Mouse (Mus musculus): Measurements from ENCODE around the gene Tcf3.

The Tcf3 gene

DNA sequence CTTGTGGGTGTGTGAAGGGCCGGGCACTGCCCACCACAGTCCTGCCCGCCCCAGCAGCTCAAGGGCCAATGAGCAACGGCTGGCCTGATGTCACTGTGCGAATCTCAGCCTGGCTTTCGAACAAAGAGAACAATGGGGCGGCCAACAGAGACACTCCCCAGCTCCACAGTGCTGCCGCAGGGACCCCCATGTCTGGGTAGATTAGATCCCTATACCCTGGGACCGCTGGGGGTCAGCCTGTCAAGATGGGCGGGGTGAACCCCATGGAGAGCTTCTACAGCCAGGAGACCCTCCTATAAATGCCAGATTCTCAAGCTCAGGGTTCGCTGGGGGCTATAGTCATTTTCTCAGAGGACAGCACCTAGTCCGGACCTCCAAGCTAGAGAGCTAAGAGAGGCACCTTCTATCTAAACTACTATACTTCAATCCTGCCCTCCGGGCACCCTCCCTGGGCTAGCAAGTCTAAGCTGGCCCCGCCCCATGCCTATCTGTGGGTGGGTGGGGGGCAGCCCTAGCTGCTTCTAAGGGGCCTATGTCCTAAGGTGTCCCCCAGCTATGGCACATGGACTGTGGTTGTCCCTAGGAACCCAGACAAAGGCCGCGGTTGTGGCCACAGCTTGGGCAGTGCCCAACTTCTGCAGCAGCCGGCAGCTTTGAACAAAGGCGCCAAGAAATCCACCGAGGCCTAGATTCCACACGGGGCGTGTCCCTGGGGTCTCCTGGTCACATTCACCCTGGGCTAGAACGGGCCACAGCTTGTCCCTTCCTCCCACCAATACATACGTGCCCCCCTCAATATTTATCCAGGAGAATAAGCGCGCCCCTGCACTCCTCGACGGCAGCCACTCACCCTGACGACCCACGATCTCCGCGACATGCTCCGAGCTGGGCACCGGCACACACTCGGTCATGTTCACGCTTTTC lies 47.4 kb downstream of the Tcf3 start:
- CTCF ChIA-PET = interaction anchor here (0.5 kb wide), 1 partner anchor 48 kb away, joined by 3 read pairs; no protein-coding TSS in a partner anchor

DNA sequence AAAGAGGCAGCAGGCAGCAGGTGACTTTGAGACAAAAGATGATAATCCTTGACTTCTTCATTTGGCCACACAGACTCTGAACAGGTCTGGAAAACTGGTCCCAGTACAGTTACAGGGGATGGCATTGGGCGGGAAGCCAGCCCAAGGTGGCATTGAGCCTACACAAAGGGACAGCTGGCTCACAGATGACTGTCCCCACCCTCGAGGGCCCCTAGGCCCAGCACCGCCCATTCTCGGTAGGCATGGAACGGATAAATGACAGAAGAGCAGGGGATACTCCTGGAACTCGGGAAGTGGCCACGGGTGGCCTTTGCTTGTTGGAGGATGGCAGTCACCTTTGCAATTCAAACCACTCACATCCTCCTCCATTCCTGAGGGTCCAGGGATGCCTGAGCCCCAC lies 48.1 kb downstream of the Tcf3 start:
- CTCF ChIA-PET = interaction anchor here (0.5 to 1.1 kb wide), 2 partner anchors 9 to 49 kb away, joined by 3 to 14 read pairs; no protein-coding TSS in a partner anchor

DNA sequence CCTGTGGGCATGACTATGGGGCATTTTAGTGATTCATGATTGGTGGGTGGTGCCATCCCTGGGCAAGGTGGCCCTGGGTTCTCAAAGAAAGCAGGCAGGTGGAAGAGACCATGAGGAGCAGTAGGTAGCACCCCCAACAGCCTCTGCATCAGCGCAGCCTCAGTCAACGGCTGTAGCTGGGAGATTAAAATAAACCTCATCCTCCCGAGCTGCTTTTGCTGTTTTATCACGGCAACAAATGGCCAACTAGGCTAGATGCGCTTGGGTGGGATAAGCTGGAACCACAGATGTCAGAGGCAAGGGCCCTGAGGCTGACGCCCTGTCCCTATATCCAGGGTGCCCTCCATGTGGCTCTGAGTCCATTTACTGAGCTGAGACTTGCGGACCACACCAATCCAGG lies 48.7 kb downstream of the Tcf3 start:
- CTCF ChIA-PET = interaction anchor here (0.6 to 1.1 kb wide), 2 partner anchors 9 to 13 kb away, joined by 4 to 14 read pairs; no protein-coding TSS in a partner anchor

DNA sequence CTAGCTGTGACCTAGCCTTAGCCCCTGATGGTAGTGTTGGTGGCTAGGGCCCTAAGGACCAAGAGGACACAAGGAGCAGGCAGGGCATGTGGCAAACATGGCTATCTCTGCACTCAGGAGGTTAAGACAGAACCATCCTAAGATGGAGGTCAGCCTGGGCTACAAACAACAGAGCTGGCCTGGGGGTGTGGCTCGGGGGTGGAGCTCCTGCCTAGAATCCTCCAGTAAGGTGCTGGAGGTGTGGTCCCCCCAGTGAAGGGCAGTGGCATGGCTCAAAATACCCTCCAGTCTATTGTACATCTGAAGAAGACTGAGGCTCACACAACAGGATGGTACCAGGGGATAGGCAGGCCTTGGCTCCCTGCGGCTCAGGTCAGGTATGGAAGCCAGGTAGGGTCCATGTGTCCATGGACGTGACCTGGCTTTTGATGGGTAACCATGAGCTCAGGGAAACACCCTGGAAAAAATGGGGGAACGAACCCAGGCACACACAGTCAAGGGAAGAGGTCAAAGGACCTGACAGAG lies 49.3 kb downstream of the Tcf3 start:
- CTCF ChIA-PET = interaction anchor here (0.6 to 1.1 kb wide), 2 partner anchors 8 to 13 kb away, joined by 4 to 14 read pairs; no protein-coding TSS in a partner anchor

DNA sequence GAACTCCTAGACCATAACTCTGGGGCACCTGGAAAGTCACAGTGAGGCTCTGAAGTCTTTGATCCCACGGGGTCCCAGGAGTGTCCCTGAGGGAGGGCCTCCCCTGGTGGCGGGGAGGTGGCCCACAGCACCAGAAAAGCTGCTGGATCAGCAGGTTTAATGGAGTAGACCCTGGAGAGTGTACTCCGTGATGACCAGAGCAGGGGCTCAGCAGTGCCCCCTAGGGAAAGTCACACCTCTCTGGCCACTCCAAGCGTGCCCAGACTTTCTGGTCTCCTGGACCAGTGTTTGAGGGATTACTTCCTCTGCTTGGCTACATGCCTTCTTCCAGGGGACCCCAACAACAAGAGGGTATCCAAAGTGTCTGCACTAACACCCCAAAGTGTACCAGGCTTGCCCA lies 50.0 kb downstream of the Tcf3 start:
- CTCF ChIA-PET = no interaction called here

DNA sequence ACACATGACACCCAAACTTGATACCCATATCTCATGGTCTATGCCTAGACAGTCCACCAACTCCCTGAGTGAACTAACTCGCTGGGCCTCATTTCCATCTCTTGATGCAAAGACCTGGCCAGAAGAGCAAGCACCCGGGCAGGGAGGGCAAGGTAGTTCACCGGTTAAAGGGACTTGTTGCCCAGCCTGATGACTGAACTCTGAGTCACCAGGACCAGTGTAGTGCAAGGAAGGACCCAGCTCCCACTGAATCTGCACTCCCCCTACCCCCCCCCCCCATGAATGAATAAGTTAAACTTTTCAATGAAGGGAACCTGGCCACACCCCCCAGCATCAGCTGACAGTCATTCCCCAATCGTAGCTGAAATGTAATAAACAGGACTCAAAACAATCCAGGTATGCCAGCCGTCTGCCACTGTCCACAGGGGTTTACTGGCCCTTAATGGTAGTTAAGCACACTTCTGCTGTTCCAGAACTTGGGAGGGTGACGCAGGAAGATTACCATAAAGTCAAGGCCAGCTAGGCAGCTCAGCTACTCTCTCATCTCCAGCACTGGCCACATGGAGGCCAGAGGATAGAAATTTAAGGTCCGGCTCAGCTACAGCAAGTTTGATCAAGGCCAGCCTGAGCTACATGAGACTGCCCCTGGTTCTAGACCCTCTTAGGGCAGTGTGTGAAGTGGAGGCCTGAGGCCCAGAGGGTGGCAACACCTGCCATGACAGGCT lies 50.6 kb downstream of the Tcf3 start:
- CTCF ChIA-PET = no interaction called here

DNA sequence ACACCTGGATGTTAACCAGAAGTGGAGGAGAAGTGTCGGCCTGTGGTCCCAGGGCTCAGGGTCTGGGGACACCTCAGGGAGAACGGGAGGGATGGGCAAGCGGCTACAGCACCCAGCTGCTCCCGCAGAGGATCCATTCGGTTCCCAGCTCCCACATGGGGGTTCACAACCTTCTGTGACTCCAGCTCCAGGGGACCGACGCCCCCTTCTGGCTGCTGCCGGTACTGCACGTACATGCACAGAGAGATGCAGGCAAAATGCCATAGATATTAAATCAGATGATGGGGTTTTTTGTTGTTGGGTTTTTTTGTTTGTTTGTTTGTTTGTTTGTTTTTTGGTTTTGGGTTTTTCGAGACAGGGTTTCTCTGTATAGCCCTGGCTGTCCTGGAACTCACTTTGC lies 55.7 kb downstream of the Tcf3 start:
- CTCF ChIA-PET = interaction anchor here (0.5 kb wide), 1 partner anchor 203 kb away, joined by 4 read pairs; no protein-coding TSS in a partner anchor

DNA sequence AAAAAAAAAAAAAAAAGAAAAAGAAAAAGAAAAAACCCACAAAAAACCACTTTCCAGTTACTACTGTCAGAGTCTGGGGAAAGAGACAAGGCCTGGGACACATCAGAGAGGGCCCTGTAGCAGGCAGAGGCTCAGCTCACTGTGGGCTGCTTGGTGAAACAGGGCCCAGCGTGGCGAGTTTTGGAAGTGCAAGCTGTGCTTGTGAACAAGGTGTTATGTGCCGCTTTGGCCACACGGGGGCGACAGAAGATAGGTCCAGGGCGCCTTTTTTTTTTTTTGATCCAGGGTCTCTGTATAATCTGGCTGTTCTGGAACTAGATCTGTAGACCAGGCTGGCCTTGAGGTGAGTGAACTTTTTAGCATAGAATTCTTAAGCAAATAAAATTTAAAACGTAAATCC lies 57.3 kb downstream of the Tcf3 start:
- CTCF ChIA-PET = interaction anchor here (1.1 kb wide), 1 partner anchor 8 kb away, joined by 14 read pairs; no protein-coding TSS in a partner anchor

DNA sequence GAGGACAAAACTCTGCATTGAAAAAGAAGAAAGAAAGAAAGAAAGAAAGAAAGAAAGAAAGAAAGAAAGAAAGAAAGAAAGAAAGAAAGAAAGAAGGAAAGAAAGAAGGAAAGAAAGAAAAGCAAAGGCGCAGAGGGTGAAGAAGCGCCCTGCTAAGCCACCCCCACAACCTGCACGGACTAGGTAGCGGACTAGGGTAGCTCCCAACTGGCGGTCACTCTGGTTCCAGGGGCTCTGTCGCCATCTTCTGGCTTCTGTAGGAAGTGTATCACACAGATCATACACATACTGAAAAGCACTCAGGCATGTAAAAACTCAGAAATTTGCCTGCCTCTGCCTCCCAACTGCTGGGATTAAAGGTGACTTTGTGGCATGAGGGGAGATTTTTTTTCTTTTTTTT lies 59.4 kb downstream of the Tcf3 start:
- CTCF ChIA-PET = interaction anchor here (0.7 to 1.2 kb wide), 3 partner anchors 14 to 793 kb away, joined by 3 to 4 read pairs (median 4); no protein-coding TSS in a partner anchor

DNA sequence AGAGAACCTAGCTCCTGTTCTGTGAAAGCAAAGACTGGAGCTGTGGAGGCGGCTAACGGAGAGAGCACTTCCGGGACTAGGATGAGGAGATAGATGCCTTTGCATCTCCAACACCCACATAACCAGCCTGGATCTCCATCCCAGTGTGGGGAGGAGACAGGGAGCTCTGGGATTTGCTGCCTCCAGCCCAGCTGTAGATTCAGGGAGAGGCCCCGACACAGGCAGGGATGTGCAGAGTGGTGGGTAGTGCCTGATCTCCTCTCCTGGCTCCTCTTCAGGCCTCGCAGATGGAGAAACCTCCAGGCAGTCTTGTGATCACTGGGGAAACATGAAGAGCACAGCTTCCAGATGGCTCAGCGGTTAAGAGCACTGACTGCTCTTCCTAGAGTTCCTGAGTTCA lies 60.7 kb downstream of the Tcf3 start:
- CTCF ChIA-PET = interaction anchor here (0.6 kb wide), 1 partner anchor 134 kb away, joined by 12 read pairs; no protein-coding TSS in a partner anchor

DNA sequence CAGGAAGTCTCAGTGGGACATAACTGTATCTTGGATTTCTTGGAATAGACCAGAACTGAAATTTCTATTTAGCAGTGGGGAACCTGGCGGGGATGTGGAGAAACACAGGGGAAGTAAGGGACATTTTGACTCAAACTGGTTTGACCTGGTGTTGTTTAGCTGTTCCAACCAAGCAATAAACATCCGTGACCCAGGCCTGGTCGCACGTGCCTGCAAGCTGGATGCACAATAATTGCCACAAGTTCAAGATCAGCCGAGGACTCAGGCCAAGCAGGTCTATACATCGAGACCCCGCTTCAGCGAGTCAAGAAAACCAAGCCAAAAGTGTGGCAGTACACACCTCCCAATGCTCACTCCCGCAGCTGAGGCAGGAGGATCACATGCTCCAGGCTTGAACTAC lies 61.5 kb downstream of the Tcf3 start:
- CTCF ChIA-PET = no interaction called here

DNA sequence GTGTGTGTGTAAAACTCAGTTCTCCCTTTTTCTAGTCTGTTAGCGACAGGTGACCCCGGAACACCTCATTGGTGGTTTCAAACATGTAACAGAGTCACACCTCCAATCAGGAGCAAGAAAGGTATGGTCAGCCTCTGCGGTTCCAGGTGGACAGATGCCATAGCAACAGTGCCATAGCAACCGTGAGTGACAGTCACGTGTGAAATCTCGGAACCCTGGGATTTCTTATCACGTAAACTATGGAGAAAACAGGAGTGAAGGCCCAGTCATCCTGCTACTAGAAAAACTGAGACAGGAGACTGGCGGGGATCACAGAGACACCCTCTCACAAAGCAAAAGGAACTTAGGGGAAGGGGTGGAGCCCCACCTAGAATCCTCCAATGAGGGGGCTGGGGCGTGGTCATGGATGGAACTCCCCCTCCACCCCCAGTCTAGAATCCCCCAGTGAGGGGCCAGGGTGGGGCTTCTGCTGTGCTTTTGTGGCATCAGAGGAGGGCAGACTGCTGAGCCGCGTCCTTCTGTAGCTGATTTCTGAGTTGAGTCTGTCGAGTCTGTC lies 62.0 kb downstream of the Tcf3 start:
- CTCF ChIA-PET = no interaction called here

DNA sequence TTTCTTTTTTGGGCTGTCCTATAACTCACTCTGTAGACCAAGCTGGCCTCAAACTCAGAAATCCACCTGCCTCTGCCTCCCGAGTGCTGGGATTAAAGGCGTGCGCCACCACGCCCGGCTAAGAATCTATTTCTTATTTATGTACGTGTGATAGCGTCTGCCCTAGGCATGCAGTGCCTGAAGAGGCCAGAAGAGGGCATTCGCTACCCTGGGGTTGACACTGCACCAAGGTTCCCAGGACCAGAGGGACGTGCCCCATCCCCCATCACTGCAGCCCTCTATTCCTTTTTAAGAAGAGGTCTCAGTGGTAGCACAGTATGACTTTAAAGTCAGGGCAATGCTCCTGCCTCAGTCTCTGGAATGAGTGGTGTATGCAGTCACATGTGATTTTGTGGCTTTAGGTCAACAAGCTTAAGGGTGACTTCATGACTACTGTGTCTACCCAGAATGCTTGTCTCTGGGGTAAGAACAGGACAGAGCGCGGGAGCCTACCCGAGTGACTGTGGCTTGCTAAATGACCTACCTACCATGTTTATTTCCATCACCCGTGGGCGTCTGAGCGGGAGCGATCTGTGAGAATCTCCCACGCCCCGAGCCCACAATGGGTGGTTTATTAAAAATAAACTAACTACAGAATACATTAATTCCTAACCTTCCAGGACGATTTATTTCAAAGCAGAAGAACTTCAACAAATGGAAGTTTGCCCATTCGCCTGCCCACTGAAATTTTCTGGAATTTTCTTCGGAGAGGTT lies 63.3 kb downstream of the Tcf3 start:
- CTCF ChIA-PET = interaction anchor here (0.5 kb wide), 1 partner anchor 793 kb away, joined by 3 read pairs; no protein-coding TSS in a partner anchor

DNA sequence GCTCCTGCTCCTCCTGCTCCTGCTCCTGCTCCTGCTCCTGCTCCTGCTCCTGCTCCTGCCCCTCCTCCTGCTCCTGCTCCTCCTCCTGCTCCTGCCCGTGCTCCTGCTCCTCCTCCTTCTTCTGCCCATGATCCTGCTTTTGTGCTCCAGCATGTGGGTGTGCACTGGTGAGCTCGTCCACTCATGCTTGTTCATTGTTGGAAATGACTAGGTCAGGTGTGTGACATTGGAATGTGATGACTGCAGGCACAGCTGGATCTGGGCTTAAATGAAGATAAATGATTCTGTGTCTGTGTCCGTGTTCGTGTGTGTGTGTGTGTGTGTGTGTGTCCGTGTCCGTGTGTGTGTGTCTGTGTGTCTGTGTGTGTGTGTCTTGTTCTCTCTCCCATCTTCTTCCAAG lies 65.1 kb downstream of the Tcf3 start:
- CTCF ChIA-PET = interaction anchor here (0.7 kb wide), 1 partner anchor 21 kb away, joined by 3 read pairs; no protein-coding TSS in a partner anchor

DNA sequence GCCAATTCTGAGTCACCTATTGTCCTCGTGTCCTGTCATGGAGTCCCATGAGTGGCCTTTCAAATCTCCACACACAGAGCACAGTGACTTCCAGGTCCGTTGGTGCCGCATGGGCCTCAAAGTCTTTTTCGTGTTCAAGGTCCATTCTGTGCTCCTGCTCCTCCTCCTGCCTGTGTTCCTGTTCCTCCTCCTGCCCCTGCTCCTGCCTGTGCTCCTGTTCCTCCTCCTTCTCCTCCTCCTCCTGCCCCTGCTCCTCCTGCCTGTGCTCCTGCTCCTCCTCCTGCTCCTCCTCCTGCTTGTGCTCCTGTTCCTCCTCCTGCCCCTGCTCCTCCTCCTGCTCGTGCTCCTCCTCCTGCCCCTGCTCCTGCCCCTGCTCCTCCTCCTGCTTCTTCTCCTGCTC lies 65.5 kb downstream of the Tcf3 start:
- CTCF ChIA-PET = interaction anchor here (0.7 kb wide), 1 partner anchor 21 kb away, joined by 3 read pairs; no protein-coding TSS in a partner anchor

DNA sequence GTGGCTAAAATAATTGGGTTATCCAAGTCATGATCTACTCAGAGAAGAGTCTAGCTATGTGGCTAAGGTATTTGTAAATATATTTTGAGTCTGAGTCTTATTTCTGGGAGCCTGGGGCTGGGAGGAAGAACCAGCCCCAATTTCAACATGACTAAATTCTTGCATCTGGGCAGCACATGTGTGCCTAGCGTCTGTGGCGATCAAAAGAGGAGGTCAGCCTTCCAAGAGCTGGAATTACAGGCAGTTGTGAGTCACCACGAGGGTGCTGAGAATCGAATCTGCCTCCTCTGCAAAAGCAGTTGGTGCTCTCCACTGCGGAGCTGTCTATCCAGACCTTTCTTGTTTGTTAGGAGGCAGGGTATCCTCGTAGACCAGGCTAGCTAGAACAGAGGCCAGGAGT lies 67.7 kb downstream of the Tcf3 start:
- CTCF ChIA-PET = interaction anchor here (0.7 kb wide), 1 partner anchor 931 kb away, joined by 3 read pairs; no protein-coding TSS in a partner anchor

DNA sequence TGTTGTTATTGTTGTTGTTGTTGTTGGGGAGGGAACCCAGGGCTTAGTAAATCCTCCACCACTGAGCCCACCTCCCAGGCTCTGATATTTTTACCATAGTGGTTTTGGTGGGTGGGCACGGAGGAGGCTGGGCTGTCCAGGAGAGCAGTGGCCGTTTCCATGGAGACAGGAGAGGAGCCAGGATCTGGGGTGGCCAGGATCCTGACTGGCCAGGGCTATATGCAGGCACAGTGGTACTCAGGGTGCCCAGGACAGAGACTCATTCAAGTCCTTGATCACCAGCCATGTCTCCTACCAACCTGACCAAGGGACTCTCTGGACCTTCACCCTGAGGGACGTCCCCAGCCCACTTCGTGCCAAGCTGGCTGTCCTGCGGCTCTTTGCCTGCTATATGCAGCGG lies 69.7 kb downstream of the Tcf3 start:
- CTCF ChIA-PET = no interaction called here

Data from spleen, embryonic (tissue).